Mouse (Mus musculus): Measurements from ENCODE around the gene Zfp526. TPM values are rescaled to one million over a fixed set of nuclear protein-coding genes. Genes with fewer than 3 reads are reported as not detected.
A peak's percentile ranks its signal among the peaks of the same experiment; 100 is the strongest.

Zfp526 gene
- polyA plus RNA-seq, 1 experiment, result 5.4 TPM

DNA sequence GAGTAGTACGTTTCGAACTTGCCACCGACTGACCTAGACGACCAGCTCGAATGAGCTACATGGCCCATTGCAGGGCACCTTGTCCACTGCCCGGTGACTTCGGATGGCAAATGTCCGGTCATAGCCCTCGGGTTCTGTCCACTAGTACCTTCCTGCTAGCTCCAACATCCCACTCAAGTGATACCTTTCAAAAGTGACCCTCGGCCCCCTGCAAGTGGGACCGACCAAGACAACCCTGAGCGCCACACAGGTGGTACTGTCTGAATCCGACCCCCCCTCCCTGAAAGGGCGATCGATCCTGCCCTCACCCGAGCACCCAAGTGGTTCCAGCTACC, 1.8 kb upstream of the Zfp526 start:
- Histone ChIP-seq H3K79me2 (ENCODE audit: control insufficient read depth, insufficient read depth) (peaks cover 26% of the 10 kb centered on the region), H3ac (ENCODE audit: control insufficient read depth, insufficient read length, low read depth) (peak overlapping the region; percentile 62), H3K36me3 (ENCODE audit: control insufficient read depth, insufficient read depth) (no peaks in the 10 kb centered on the region), H3K79me3 (ENCODE audit: low read depth) (peaks cover 11% of the 10 kb centered on the region), H3K4me3 (ENCODE audit: insufficient read depth, poor library complexity, severe bottlenecking) (peak overlapping the region; percentile 56), H3K27me3 (ENCODE audit: control insufficient read depth, insufficient read depth, insufficient read length) (no peaks in the 10 kb centered on the region)
- no peak for TF ChIP-seq CEBPB (IDR thresholded peaks at IDR 0.05; ENCODE audit: low read depth)
- no peak for TF ChIP-seq MYOG (IDR thresholded peaks at IDR 0.05; ENCODE audit: control insufficient read depth, extremely low read depth, insufficient read length)
- TF ChIP-seq USF1 (IDR thresholded peaks at IDR 0.05; ENCODE audit: low read depth), result no peak
- TF ChIP-seq FOSL1 (IDR thresholded peaks at IDR 0.05; ENCODE audit: insufficient read depth, low read length, poor library complexity, severe bottlenecking), result no peak
- TF ChIP-seq MAX (IDR thresholded peaks at IDR 0.05), result no peak
- no peak for TF ChIP-seq MYOD1 (IDR thresholded peaks at IDR 0.05; ENCODE audit: control insufficient read depth, insufficient read length, low read depth)
- TF ChIP-seq CTCF (IDR thresholded peaks at IDR 0.05; ENCODE audit: control insufficient read depth, insufficient read depth, insufficient read length), result no peak

DNA sequence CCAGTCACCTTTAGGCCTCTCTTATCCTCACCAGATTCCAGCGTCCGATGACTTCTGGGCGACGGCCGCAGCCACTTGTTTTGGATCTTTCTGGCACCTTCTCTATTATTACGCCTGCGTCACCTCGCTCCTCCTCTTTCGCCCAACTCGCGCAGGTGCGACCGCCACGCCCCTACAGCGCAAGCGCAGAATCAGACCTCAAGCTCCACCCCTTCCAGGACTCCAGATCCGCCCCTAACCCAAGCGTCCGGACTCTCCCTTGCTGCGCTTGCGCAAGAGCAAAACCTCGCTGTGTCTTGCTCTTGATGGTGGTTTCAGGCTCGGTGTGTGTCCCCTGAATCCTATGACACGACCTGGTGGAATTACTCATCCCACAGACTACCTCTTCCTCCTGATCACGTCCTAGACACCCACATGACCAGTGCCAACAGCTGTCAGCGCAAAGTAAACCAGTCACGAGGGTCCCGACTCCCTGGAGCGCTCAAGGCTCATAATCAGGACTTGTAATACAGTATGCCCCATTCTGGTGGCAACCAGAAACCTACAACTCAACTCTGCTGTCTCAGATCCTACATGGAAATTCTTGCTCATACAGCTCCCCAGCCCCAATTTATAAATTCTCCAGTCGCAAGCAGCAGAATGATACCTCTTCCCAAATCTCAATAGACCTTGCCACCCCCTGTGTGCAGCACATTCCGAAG, 1.3 kb upstream of the Zfp526 start:
- Histone ChIP-seq H3K27me3 (ENCODE audit: control insufficient read depth, insufficient read depth, insufficient read length) (no peaks in the 10 kb centered on the region), H3K79me2 (ENCODE audit: control insufficient read depth, insufficient read depth) (peaks cover 26% of the 10 kb centered on the region), H3ac (ENCODE audit: control insufficient read depth, insufficient read length, low read depth) (peak overlapping the region; percentile 44), H3K4me3 (ENCODE audit: insufficient read depth, poor library complexity, severe bottlenecking) (peak overlapping the region; percentile 56), H3K36me3 (ENCODE audit: control insufficient read depth, insufficient read depth) (no peaks in the 10 kb centered on the region), H3K79me3 (ENCODE audit: low read depth) (peaks cover 11% of the 10 kb centered on the region)
- TF ChIP-seq FOSL1 (IDR thresholded peaks at IDR 0.05; ENCODE audit: insufficient read depth, low read length, poor library complexity, severe bottlenecking) (no peak), CEBPB (IDR thresholded peaks at IDR 0.05; ENCODE audit: low read depth) (peak; percentile 91)

DNA sequence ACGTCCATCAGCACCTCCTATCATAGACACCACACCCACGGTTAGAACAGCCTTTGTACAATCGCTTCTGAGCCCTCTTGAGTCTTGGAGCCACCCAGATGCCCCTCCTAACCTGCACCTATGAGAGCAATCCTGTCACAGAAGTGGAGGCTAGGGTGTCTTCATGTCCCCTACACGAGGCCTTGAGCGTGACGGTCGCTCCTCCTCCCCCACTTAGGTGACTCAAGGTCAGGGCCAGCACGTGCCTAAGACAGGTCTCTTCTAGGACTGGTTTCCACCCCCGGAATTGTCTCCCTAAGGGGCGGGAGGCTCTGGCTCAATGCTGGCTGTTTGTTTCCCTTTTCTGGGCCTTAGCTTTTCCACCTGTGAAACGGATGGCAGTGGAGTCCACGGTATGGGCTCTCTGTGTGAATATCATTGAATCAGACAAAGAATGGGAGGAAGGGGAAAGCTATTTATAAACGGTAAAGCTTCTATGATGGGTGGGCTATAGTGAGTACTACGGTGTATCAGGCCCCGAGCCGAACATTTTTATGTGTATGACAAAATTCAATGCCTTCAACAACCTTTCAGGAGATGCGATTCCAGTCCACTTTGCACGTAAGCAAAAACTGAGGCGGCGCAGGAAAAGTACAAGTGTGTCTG, 646 bp upstream of the Zfp526 start, which contains the start of gene Dedd2:
Gene Dedd2, minus strand, starts transcription at position 159 of the 645 bp plus-strand sequence.
- peak within 1 kb of the TSS; percentile 63 for H3ac ChIP-seq (ENCODE audit: control insufficient read depth, insufficient read length, low read depth)
- H3K27me3 ChIP-seq (ENCODE audit: control insufficient read depth, insufficient read depth, insufficient read length), result no peaks in the 10 kb centered on the region
- H3K79me3 ChIP-seq (ENCODE audit: low read depth), result peaks cover 11% of the 10 kb centered on the region
- H3K36me3 ChIP-seq (ENCODE audit: control insufficient read depth, insufficient read depth), result no peaks in the 10 kb centered on the region
- TF ChIP-seq MYOG (IDR thresholded peaks at IDR 0.05; ENCODE audit: control insufficient read depth, extremely low read depth, insufficient read length), result no peak
- TF ChIP-seq CEBPB (IDR thresholded peaks at IDR 0.05; ENCODE audit: low read depth), result no peak
- peak; percentile 18 for TF ChIP-seq USF1 (IDR thresholded peaks at IDR 0.05; ENCODE audit: low read depth)
- TF ChIP-seq CTCF (IDR thresholded peaks at IDR 0.05; ENCODE audit: control insufficient read depth, insufficient read depth, insufficient read length), result no peak
- TF ChIP-seq FOSL1 (IDR thresholded peaks at IDR 0.05; ENCODE audit: insufficient read depth, low read length, poor library complexity, severe bottlenecking), result no peak
- peak; percentile 44 for TF ChIP-seq MAX (IDR thresholded peaks at IDR 0.05)
- no peak for TF ChIP-seq MYOD1 (IDR thresholded peaks at IDR 0.05; ENCODE audit: control insufficient read depth, insufficient read length, low read depth)
- H3K4me3 ChIP-seq (ENCODE audit: insufficient read depth, poor library complexity, severe bottlenecking), result peak within 1 kb of the TSS; percentile 56
- peaks cover 26% of the 10 kb centered on the region for H3K79me2 ChIP-seq (ENCODE audit: control insufficient read depth, insufficient read depth)

DNA sequence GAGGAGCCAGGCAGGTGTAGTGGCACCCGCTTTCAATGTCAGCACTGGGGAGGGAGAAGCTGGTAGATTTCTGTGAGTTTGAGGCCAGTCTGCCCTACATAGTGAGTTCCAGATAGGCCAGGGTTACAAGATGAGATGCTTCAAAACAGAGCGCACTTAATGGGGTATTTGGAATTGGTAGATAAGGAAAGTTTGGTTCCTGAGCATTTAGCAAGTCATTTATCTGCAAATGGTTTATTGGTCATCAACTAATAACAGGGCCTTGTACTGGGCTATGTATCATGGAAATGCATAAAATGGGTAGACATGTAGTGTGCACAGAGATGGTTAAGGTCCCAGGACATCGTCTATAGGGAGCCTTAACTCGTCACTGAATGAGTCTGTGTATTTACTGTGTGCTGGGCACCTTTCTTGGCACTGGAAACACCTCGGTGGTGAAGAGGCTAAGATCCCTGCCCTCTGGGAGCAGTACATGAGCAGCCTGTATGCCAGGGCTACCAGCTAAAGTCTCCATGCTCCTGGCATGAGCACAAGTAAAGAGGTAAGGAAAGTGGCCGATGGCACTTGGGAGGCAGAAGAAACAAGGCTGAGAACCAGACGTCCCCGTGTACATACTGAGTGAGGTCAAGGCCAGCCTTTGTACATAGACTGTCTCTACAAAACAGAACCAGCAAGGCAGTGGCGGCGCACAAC, 1.2 kb downstream of the Zfp526 start:
- Histone ChIP-seq H3K27me3 (ENCODE audit: control insufficient read depth, insufficient read depth, insufficient read length) (no peaks in the 10 kb centered on the region), H3K36me3 (ENCODE audit: control insufficient read depth, insufficient read depth) (peaks cover 6% of the 10 kb centered on the region), H3K79me3 (ENCODE audit: low read depth) (peaks cover 11% of the 10 kb centered on the region), H3ac (ENCODE audit: control insufficient read depth, insufficient read length, low read depth) (peak overlapping the region; percentile 63), H3K4me3 (ENCODE audit: insufficient read depth, poor library complexity, severe bottlenecking) (peak overlapping the region; percentile 44), H3K79me2 (ENCODE audit: control insufficient read depth, insufficient read depth) (peaks cover 30% of the 10 kb centered on the region)
- TF ChIP-seq CEBPB (IDR thresholded peaks at IDR 0.05; ENCODE audit: low read depth) (no peak), MYOD1 (IDR thresholded peaks at IDR 0.05; ENCODE audit: control insufficient read depth, insufficient read length, low read depth) (no peak), FOSL1 (IDR thresholded peaks at IDR 0.05; ENCODE audit: insufficient read depth, low read length, poor library complexity, severe bottlenecking) (no peak), USF1 (IDR thresholded peaks at IDR 0.05; ENCODE audit: low read depth) (no peak), MYOG (IDR thresholded peaks at IDR 0.05; ENCODE audit: control insufficient read depth, extremely low read depth, insufficient read length) (no peak), MAX (IDR thresholded peaks at IDR 0.05) (no peak), CTCF (IDR thresholded peaks at IDR 0.05; ENCODE audit: control insufficient read depth, insufficient read depth, insufficient read length) (no peak)

DNA sequence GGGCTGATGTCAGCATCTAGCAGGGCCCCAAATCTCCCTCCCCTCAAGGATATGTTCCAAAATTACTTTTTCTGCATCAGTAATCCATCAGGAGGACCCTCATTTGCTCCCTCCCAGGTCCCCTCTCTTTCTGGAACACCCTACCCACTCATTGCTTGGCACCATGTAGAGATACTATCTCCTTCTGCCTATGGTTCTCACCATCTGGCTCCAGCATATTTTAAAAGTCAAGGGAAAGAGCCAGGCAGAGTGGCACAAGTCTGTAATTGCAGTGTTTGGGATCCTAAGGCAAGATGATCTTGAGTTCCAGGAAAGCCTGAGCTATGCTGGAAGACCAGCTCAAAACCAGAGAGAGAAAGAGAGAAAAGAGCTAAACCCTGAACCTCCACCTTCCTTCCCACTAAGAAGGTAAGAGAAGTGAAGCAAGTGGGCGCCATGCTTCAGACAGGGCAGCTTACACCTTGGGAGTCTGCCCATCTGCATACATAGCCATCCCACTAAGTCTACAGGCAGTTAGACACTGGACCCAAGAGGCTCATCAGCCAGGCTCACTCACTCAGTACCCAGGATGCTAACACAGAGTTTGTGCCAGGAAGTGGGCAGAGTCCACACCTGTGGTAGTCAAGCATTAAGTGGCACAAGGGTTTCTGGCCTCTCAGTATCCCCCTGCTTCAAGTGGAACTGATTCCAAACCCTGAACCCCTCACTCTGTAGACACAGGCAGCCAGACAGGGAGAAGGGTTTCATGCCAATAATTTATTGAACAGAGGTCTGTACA, 6.5 kb downstream of the Zfp526 start:
- TF ChIP-seq MYOD1 (IDR thresholded peaks at IDR 0.05; ENCODE audit: control insufficient read depth, insufficient read length, low read depth), result no peak
- no peak for TF ChIP-seq FOSL1 (IDR thresholded peaks at IDR 0.05; ENCODE audit: insufficient read depth, low read length, poor library complexity, severe bottlenecking)
- no peak for TF ChIP-seq CEBPB (IDR thresholded peaks at IDR 0.05; ENCODE audit: low read depth)
- TF ChIP-seq MYOG (IDR thresholded peaks at IDR 0.05; ENCODE audit: control insufficient read depth, extremely low read depth, insufficient read length), result no peak
- TF ChIP-seq USF1 (IDR thresholded peaks at IDR 0.05; ENCODE audit: low read depth), result no peak
- no peak for TF ChIP-seq MAX (IDR thresholded peaks at IDR 0.05)
- TF ChIP-seq CTCF (IDR thresholded peaks at IDR 0.05; ENCODE audit: control insufficient read depth, insufficient read depth, insufficient read length), result no peak
- H3ac ChIP-seq (ENCODE audit: control insufficient read depth, insufficient read length, low read depth), result no peak overlapping the region
- peaks cover 23% of the 10 kb centered on the region for H3K79me2 ChIP-seq (ENCODE audit: control insufficient read depth, insufficient read depth)
- peaks cover 3% of the 10 kb centered on the region for H3K79me3 ChIP-seq (ENCODE audit: low read depth)
- H3K36me3 ChIP-seq (ENCODE audit: control insufficient read depth, insufficient read depth), result peaks cover 48% of the 10 kb centered on the region
- no peak overlapping the region for H3K4me3 ChIP-seq (ENCODE audit: insufficient read depth, poor library complexity, severe bottlenecking)
- no peaks in the 10 kb centered on the region for H3K27me3 ChIP-seq (ENCODE audit: control insufficient read depth, insufficient read depth, insufficient read length)
